Mouse (Mus musculus) gastrocnemius, adult 8-10 months (tissue): Measurements from ENCODE around the gene Rsrc1. TPM values are rescaled to one million over a fixed set of nuclear protein-coding genes. Genes with fewer than 3 reads are reported as not detected.

Experiments used
- DNase-seq, 2 experiments: peaks; one replicate each; pipeline ENCODE4 v3.0.0; 2022; ENCODE audit warnings: low spot score in 2 of 2
- total RNA-seq, 4 experiments: library from RNA; stranded (reverse); gene quantifications; 2 replicates each; pipeline ENCODE4 v1.2.4; 2022

The Rsrc1 gene
- total RNA-seq: 10 to 100 TPM; 11.4 to 13.1 (median 11.7) TPM

GRCm38 (mm10) chr3:66981101-66981661 is at the start of gene Rsrc1:
TSS of gene Rsrc1 (plus strand) at chr3:66981390.
- peak in 1 of 2 experiments; percentile 48 for DNase-seq

- DNase-seq: no peak
Measured at GRCm38 (mm10) chr3:66939675-66940074, 41.5 kb upstream of the Rsrc1 start.

GRCm38 (mm10) chr3:66955126-66955525 is 26.1 kb upstream of the Rsrc1 start:
- no peak for DNase-seq

GRCm38 (mm10) chr3:66959972-66960371 is 21.2 kb upstream of the Rsrc1 start:
- DNase-seq: no peak

- DNase-seq: no peak
Measured at GRCm38 (mm10) chr3:66964884-66965283, 16.3 kb upstream of the Rsrc1 start.

GRCm38 (mm10) chr3:66967508-66967907 is 13.7 kb upstream of the Rsrc1 start:
- no peak for DNase-seq

- no peak for DNase-seq
Measured at GRCm38 (mm10) chr3:66970261-66970660, 10.9 kb upstream of the Rsrc1 start.

GRCm38 (mm10) chr3:66970661-66971331 is 10.4 kb upstream of the Rsrc1 start:
- no peak for DNase-seq

- DNase-seq: no peak
Measured at GRCm38 (mm10) chr3:66972191-66972950, 8.8 kb upstream of the Rsrc1 start.

- DNase-seq: no peak
Measured at GRCm38 (mm10) chr3:66973391-66973943, 7.7 kb upstream of the Rsrc1 start.

GRCm38 (mm10) chr3:66974501-66974900 is 6.7 kb upstream of the Rsrc1 start:
- no peak for DNase-seq

- DNase-seq: no peak
Measured at GRCm38 (mm10) chr3:66976889-66977615, 4.1 kb upstream of the Rsrc1 start.

- DNase-seq: no peak
Measured at GRCm38 (mm10) chr3:66977811-66978456, 3.3 kb upstream of the Rsrc1 start.

GRCm38 (mm10) chr3:66978457-66979381 is 2.5 kb upstream of the Rsrc1 start:
- no peak for DNase-seq

GRCm38 (mm10) chr3:66979491-66979890 is 1.7 kb upstream of the Rsrc1 start:
- DNase-seq: no peak

GRCm38 (mm10) chr3:66980111-66980975 is 847 bp upstream of the Rsrc1 start:
- no peak for DNase-seq

GRCm38 (mm10) chr3:66981706-66982105 is 516 bp downstream of the Rsrc1 start, which contains the start of gene Shox2:
TSS of gene Shox2 (minus strand) at chr3:66981771.
- DNase-seq: no peak

GRCm38 (mm10) chr3:66982181-66982911 is 1.2 kb downstream of the Rsrc1 start:
- DNase-seq: no peak
